Mouse (Mus musculus) neural tube, embryonic 11.5 days (tissue): Measurements from ENCODE around the gene Susd1. TPM values are rescaled to one million over a fixed set of nuclear protein-coding genes. Genes with fewer than 3 reads are reported as not detected.

Experiments used
- ATAC-seq: fragments of 200-750 bp; cut with Nextera tagmentation; 2 replicates; pipeline ENCODE4 v1.8.0; 2017; ENCODE audit warnings: moderate number of reproducible peaks, mild to moderate bottlenecking, moderate TSS enrichment, moderate library complexity; ENCODE audit not compliant: insufficient read depth, low FRiP score, low TSS enrichment
- DNase-seq: peaks from one replicate; pipeline ENCODE4 v3.0.0-alpha.2; 2015; ENCODE audit warnings: low spot score
- H3K27ac ChIP-seq: fragments of 300-500 bp; sonication (generic); 2 replicates; pipeline ENCODE4 v1.5.1; 2014; ENCODE audit warnings: low read depth, mild to moderate bottlenecking, low read length
- H3K27me3 ChIP-seq: fragments of 300-500 bp; sonication (generic); 2 replicates; pipeline ENCODE4 v1.6.1; 2014; ENCODE audit warnings: mild to moderate bottlenecking, low read length, mixed read lengths; ENCODE audit not compliant: control insufficient read depth, insufficient read depth
- H3K36me3 ChIP-seq: fragments of 300-500 bp; sonication (generic); 2 replicates; pipeline ENCODE4 v1.6.1; 2014; ENCODE audit warnings: mild to moderate bottlenecking, low read length, moderate library complexity, mixed read lengths; ENCODE audit not compliant: control insufficient read depth, insufficient read depth
- H3K4me1 ChIP-seq: fragments of 300-500 bp; sonication (generic); 2 replicates; pipeline ENCODE4 v1.6.1; 2014; ENCODE audit warnings: low read length, mixed read lengths; ENCODE audit not compliant: control insufficient read depth, insufficient read depth
- H3K4me2 ChIP-seq: fragments of 300-500 bp; sonication (generic); 2 replicates; pipeline ENCODE4 v1.6.1; 2014; ENCODE audit warnings: low read depth, mild to moderate bottlenecking, moderate library complexity
- H3K4me3 ChIP-seq: fragments of 300-500 bp; sonication (generic); 2 replicates; pipeline ENCODE4 v1.5.1; 2014; ENCODE audit warnings: low read depth, low read length
- H3K9ac ChIP-seq: fragments of 300-500 bp; sonication (generic); 2 replicates; pipeline ENCODE4 v1.6.1; 2014; ENCODE audit warnings: mild to moderate bottlenecking, low read length
- H3K9me3 ChIP-seq: fragments of 300-500 bp; sonication (generic); 2 replicates; pipeline ENCODE4 v1.6.1; 2016; ENCODE audit warnings: low read length; ENCODE audit not compliant: control insufficient read depth
- WGBS: fragments of 180-500 bp; shearing (Covaris S2); extraction: QIAGEN DNeasy Blood & Tissue Kit; methylation state at CpG from one replicate; pipeline ENCODE4 v1.1.7; 2014; 5-methylcytosine and 5-hydroxymethylcytosine counted together
- polyA plus RNA-seq: library from polyadenylated mRNA; unstranded; fragments of >200 nt; fragmentation: Nextera tagmentation; extraction: Ambion mirVana; gene quantifications from 2 replicates; pipeline ENCODE4 v1.2.1, GENCODE M21; 2014

Gene Susd1
- polyA plus RNA-seq, 1 experiment from 2014 or later, result 0.81 TPM

DNA sequence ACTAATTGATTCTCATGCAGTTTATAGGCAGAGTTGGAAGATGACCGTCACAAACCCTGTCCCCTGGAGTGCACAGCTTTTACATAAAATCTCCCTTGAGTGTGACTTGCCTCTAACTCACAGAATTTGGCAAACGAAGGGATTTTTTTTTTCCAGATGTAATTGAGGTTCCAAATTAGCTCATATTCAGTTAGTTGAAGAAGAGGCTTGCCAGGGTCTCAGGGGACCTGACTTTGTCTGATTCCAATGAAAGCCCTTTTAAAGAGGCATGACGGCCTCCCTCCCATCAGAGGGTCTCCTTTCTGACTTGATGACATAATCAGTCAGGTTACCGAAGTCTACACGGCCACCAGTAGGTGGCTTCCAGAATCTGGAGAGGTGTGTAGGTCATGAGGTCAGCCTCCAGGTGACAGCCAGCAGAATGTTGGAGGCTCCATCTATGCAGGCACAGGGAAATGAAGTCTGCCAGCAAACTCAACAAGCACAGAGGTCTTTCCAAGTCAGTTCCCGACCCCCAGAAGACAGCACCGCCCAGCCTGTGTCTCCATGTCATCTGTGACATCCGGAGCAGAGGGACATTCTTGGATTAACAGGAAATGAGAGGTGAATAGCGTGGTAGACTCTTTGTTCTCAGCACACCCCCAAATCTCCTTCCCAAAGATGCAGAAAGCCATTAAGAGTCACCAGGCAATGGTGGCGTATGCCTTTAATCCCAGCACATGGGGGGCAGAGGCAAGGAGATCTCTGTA lies 130.4 kb downstream of the Susd1 start:
- DNase-seq (no peak), ATAC-seq (no peak)
- Histone ChIP-seq H3K9me3 (no peaks in the 10 kb centered on the region), H3K4me3 (no peak overlapping the region), H3K4me1 (no peaks in the 10 kb centered on the region), H3K36me3 (no peaks in the 10 kb centered on the region), H3K27ac (no peak overlapping the region), H3K4me2 (no peak overlapping the region), H3K9ac (no peak overlapping the region), H3K27me3 (no peaks in the 10 kb centered on the region)
- WGBS, result 84% methylated on average over 10 of the region's 10 CpGs

- H3K9me3 ChIP-seq, result no peaks in the 10 kb centered on the region
- H3K36me3 ChIP-seq, result no peaks in the 10 kb centered on the region
- no peak overlapping the region for H3K4me2 ChIP-seq
- H3K4me3 ChIP-seq, result no peak overlapping the region
- no peak overlapping the region for H3K27ac ChIP-seq
- H3K27me3 ChIP-seq, result no peaks in the 10 kb centered on the region
- no peaks in the 10 kb centered on the region for H3K4me1 ChIP-seq
- ATAC-seq (no peak), DNase-seq (no peak)
- H3K9ac ChIP-seq, result no peak overlapping the region
- WGBS, result 89% methylated on average over 8 of the region's 8 CpGs
Measured at GRCm38 (mm10) chr4:59302387-59302786, 136.0 kb downstream of the Susd1 start.

GRCm38 (mm10) chr4:59301025-59301815 lies 137.2 kb downstream of the Susd1 start:
- Histone ChIP-seq H3K9ac (no peak overlapping the region), H3K36me3 (no peaks in the 10 kb centered on the region), H3K9me3 (no peaks in the 10 kb centered on the region), H3K27me3 (no peaks in the 10 kb centered on the region), H3K27ac (no peak overlapping the region), H3K4me3 (no peak overlapping the region), H3K4me2 (no peak overlapping the region), H3K4me1 (no peaks in the 10 kb centered on the region)
- ATAC-seq (no peak), DNase-seq (no peak)
- 88% methylated on average over 9 of the region's 9 CpGs for WGBS

DNA sequence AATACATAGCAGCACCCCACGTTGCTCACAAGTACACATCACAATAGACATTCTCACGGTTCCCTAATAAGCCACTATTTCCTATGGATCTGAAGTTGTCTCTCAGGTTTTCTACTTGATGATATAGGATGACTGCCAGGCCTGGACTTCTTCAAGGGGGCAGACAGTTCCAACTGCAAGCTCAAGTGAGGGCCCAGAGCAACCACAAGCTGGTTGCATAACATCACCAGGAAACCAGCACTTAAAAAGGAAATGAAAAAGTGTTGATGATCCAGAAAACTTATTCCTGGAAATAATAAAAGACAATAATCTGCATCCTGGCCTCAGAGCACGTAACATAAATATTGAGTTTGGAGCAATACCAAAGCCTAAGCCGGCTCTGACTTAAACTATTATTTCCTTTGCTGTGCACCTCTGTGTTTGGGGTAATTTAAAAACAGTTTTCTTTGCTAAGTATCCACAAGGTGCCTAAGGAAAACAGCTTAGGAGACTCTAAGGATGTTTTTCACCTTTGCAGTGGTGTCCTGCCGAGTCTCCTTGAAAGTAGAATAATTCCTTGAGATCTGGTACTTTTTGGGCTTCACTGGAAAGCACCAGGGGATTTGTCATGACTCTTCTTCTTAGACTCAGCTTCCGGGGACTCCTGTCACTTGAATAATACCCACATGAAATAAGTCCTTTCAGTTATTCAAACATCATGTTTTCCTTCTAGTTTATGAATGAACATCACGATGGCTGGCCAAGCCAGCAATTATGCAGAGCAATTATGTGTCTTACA lies 139.5 kb downstream of the Susd1 start:
- no peaks in the 10 kb centered on the region for H3K27me3 ChIP-seq
- no peaks in the 10 kb centered on the region for H3K9me3 ChIP-seq
- H3K27ac ChIP-seq, result no peak overlapping the region
- WGBS, result 85% methylated on average over 7 of the region's 7 CpGs
- no peak overlapping the region for H3K4me3 ChIP-seq
- ATAC-seq, result no peak
- no peak for DNase-seq
- H3K36me3 ChIP-seq, result no peaks in the 10 kb centered on the region
- no peaks in the 10 kb centered on the region for H3K4me1 ChIP-seq
- no peak overlapping the region for H3K4me2 ChIP-seq
- H3K9ac ChIP-seq, result no peak overlapping the region

GRCm38 (mm10) chr4:59295127-59295526 lies 143.3 kb downstream of the Susd1 start:
- whole genome bisulfite sequencing, result 76% methylated on average over 6 of the region's 6 CpGs
- Histone ChIP-seq H3K4me1 (no peaks in the 10 kb centered on the region), H3K9me3 (no peaks in the 10 kb centered on the region), H3K9ac (no peak overlapping the region), H3K27ac (no peak overlapping the region), H3K27me3 (no peaks in the 10 kb centered on the region), H3K4me3 (no peak overlapping the region), H3K4me2 (no peak overlapping the region), H3K36me3 (no peaks in the 10 kb centered on the region)
- no peak for ATAC-seq
- DNase-seq, result no peak

DNA sequence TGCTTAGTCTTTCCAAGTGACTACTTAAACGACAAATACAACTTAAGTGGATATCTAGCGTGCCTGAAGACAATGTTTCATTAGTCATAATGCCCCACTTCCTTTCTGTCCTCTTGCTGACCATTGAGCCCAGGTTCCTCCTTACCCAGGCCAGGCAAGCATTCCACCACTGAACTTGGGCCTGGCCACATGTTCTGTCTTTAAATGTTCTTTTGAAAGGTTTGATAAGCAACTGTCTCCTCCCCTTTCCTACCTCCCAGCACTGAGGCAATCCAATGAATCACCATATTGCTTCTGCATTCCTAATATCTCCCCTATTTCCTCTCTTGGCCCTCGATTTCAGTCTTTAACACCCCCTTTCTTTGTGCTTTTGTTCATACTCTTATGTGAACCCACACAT lies 143.8 kb downstream of the Susd1 start:
- 80% methylated on average over 3 of the region's 3 CpGs for WGBS
- Histone ChIP-seq H3K4me3 (no peak overlapping the region), H3K27ac (no peak overlapping the region), H3K9ac (no peak overlapping the region), H3K27me3 (no peaks in the 10 kb centered on the region), H3K4me1 (no peaks in the 10 kb centered on the region), H3K36me3 (no peaks in the 10 kb centered on the region), H3K9me3 (no peaks in the 10 kb centered on the region), H3K4me2 (no peak overlapping the region)
- no peak for ATAC-seq
- DNase-seq, result no peak

- no peaks in the 10 kb centered on the region for H3K4me1 ChIP-seq
- H3K36me3 ChIP-seq, result no peaks in the 10 kb centered on the region
- WGBS, result 87% methylated on average over 13 of the region's 13 CpGs
- no peaks in the 10 kb centered on the region for H3K27me3 ChIP-seq
- no peak overlapping the region for H3K4me2 ChIP-seq
- no peak overlapping the region for H3K9ac ChIP-seq
- ATAC-seq, result no peak
- H3K4me3 ChIP-seq, result no peak overlapping the region
- no peaks in the 10 kb centered on the region for H3K9me3 ChIP-seq
- no peak overlapping the region for H3K27ac ChIP-seq
- no peak for DNase-seq
Measured at GRCm38 (mm10) chr4:59291914-59292718, 146.3 kb downstream of the Susd1 start.

DNA sequence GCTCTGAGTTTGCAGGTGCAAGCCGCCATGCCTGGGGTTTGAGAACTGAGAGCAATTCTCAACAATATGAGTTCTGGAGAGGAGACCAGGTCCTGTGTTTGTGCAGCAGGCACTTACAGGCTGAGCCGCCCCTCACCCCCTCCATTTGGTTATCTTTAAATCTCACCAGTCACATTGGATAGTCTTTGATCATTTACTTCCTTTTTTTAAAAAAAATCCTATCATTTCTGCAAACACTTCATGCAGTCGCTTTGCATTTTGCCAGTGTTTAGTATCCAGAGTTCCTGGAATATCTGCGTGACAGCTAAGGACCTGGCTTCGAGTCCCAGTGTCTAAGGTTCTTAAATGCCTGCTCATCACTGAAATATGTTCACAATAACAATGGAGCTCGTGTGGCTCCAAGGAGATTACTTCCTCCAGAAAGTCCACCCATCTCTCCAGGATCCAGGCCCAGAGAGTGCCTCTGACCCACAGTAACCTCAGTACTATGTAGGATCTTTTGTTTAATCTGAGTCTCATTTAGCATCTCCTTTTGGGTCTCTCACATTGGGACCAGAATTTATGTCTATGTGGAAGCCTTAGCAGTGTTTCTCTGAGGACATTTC lies 147.4 kb downstream of the Susd1 start:
- DNase-seq (no peak), ATAC-seq (no peak)
- Histone ChIP-seq H3K27ac (no peak overlapping the region), H3K9me3 (no peaks in the 10 kb centered on the region), H3K4me1 (no peaks in the 10 kb centered on the region), H3K36me3 (no peaks in the 10 kb centered on the region), H3K27me3 (no peaks in the 10 kb centered on the region), H3K9ac (no peak overlapping the region), H3K4me3 (no peak overlapping the region), H3K4me2 (no peak overlapping the region)
- WGBS, result 74% methylated on average over 6 of the region's 6 CpGs
